ENCODE assay signal across 8 mouse cellular contexts in genomic region chr13:100650550-100651438, GRCm38 (mm10). TPM values are rescaled to one million over a fixed set of nuclear protein-coding genes. Genes with fewer than 3 reads are reported as not detected.
A peak's percentile ranks its signal among the peaks of the same experiment; 100 is the strongest.
DNase-seq lines count a peak whose midpoint lies in the region; ATAC-seq and TF ChIP-seq lines count a peak whose summit lies in the region.

TSS of gene Ak6 (plus strand) at chr13:100650979.
TSS of gene Rad17 (minus strand) at chr13:100651051.

- H3K4me3 ChIP-seq in C2C12 (ENCODE audit: insufficient read depth, poor library complexity, severe bottlenecking), result peak within 1 kb of the TSS; percentile 90
- peak within 1 kb of the TSS; percentile 79 for H3K4me3 ChIP-seq in erythroblast, embryonic 14.5 days (replicated peaks)
- peak within 1 kb of the TSS; percentile 96 for H3K4me3 ChIP-seq in heart, embryonic 11.5 days (ENCODE audit: low read depth, low read length)
- peak within 1 kb of the TSS; percentile 95 for H3K4me3 ChIP-seq in kidney, postnatal 0 days (replicated peaks; ENCODE audit: low read depth, low read length)
- H3K4me3 ChIP-seq in liver, embryonic 11.5 days (ENCODE audit: low read depth, low read length), result peak within 1 kb of the TSS; percentile 78
- H3K4me3 ChIP-seq in stomach, embryonic 14.5 days (ENCODE audit: low read depth, low read length), result peak within 1 kb of the TSS; percentile 94

- H3K27me3 ChIP-seq in C2C12 (ENCODE audit: control insufficient read depth, insufficient read depth, insufficient read length), result no peaks in the 10 kb centered on the region
- no peaks in the 10 kb centered on the region for H3K27me3 ChIP-seq in erythroblast, embryonic 14.5 days (ENCODE audit: control insufficient read depth)
- H3K27me3 ChIP-seq in heart, embryonic 11.5 days (ENCODE audit: control insufficient read depth, insufficient read depth, low read length), result no peaks in the 10 kb centered on the region
- no peaks in the 10 kb centered on the region for H3K27me3 ChIP-seq in kidney, postnatal 0 days (ENCODE audit: insufficient read depth, low read length)
- H3K27me3 ChIP-seq in liver, embryonic 11.5 days (replicated peaks; ENCODE audit: control insufficient read depth, insufficient read depth, low read length), result no peaks in the 10 kb centered on the region
- H3K27me3 ChIP-seq in stomach, embryonic 14.5 days (ENCODE audit: control insufficient read depth, insufficient read depth, low read length), result no peaks in the 10 kb centered on the region

- H3K79me2 ChIP-seq in C2C12 (ENCODE audit: control insufficient read depth, insufficient read depth), result peaks cover 65% of the 10 kb centered on the region

- TF ChIP-seq CTCF in C2C12 (IDR thresholded peaks at IDR 0.05; ENCODE audit: control insufficient read depth, insufficient read depth, insufficient read length), result no peak
- no peak; the same call in 1 of the 2 replicates for TF ChIP-seq CTCF in brain, embryonic 14.5 days (IDR thresholded peaks at IDR 0.05; ENCODE audit: borderline replicate concordance, extremely low read depth, insufficient read depth, insufficient read length)
- peak; percentile 33 for TF ChIP-seq CTCF in kidney, postnatal 0 days (IDR thresholded peaks at IDR 0.05; ENCODE audit: low read depth)

- H3K4me2 ChIP-seq in heart, embryonic 11.5 days, result peak within 1 kb of the TSS; percentile 86
- peak within 1 kb of the TSS; percentile 70 for H3K4me2 ChIP-seq in kidney, postnatal 0 days (ENCODE audit: low read length)
- peak within 1 kb of the TSS; percentile 86 for H3K4me2 ChIP-seq in liver, embryonic 11.5 days
- peak within 1 kb of the TSS; percentile 95 for H3K4me2 ChIP-seq in stomach, embryonic 14.5 days (replicated peaks; ENCODE audit: low read depth, low read length)

- peaks cover 44% of the 10 kb centered on the region for H3K79me3 ChIP-seq in C2C12 (ENCODE audit: low read depth)

- H3K36me3 ChIP-seq in C2C12 (ENCODE audit: control insufficient read depth, insufficient read depth), result peaks cover 37% of the 10 kb centered on the region
- H3K36me3 ChIP-seq in erythroblast, embryonic 14.5 days (ENCODE audit: control insufficient read depth), result peaks cover 45% of the 10 kb centered on the region
- H3K36me3 ChIP-seq in heart, embryonic 11.5 days (ENCODE audit: control insufficient read depth, insufficient read depth, low read length), result no peaks in the 10 kb centered on the region
- H3K36me3 ChIP-seq in kidney, postnatal 0 days (ENCODE audit: insufficient read depth, low read length), result peaks cover 5% of the 10 kb centered on the region; the same call in 1 of the 2 replicates
- H3K36me3 ChIP-seq in liver, embryonic 11.5 days (ENCODE audit: control insufficient read depth, insufficient read depth, low read length), result peaks cover 7% of the 10 kb centered on the region
- H3K36me3 ChIP-seq in stomach, embryonic 14.5 days (ENCODE audit: control insufficient read depth, insufficient read depth, low read length), result peaks cover 18% of the 10 kb centered on the region

- H3K9me3 ChIP-seq in erythroblast, embryonic 14.5 days (ENCODE audit: control insufficient read depth, low read length), result no peaks in the 10 kb centered on the region
- no peaks in the 10 kb centered on the region for H3K9me3 ChIP-seq in heart, embryonic 11.5 days (replicated peaks; ENCODE audit: control insufficient read depth, low read length)
- H3K9me3 ChIP-seq in kidney, postnatal 0 days (replicated peaks; ENCODE audit: low read length), result no peaks in the 10 kb centered on the region
- no peaks in the 10 kb centered on the region for H3K9me3 ChIP-seq in liver, embryonic 11.5 days (ENCODE audit: control insufficient read depth, low read length)
- no peaks in the 10 kb centered on the region for H3K9me3 ChIP-seq in stomach, embryonic 14.5 days (ENCODE audit: control insufficient read depth, low read depth, low read length)

- H3K27ac ChIP-seq in heart, embryonic 11.5 days (ENCODE audit: low read depth, low read length), result peak within 1 kb of the TSS; percentile 95
- H3K27ac ChIP-seq in kidney, postnatal 0 days, result peak within 1 kb of the TSS; percentile 96
- peak within 1 kb of the TSS; percentile 86 for H3K27ac ChIP-seq in liver, embryonic 11.5 days (ENCODE audit: low read depth, low read length)
- peak within 1 kb of the TSS; percentile 97 for H3K27ac ChIP-seq in stomach, embryonic 14.5 days (ENCODE audit: low read length)

- TF ChIP-seq POLR2A in brain, embryonic 14.5 days (IDR thresholded peaks at IDR 0.05; ENCODE audit: borderline replicate concordance, extremely low read depth, insufficient read depth, insufficient read length, poor library complexity, severe bottlenecking), result peak; percentile 80; the same call in 1 of the 2 replicates

- ATAC-seq in heart, embryonic 11.5 days (replicated peaks; ENCODE audit: insufficient number of reproducible peaks, low FRiP score, low TSS enrichment), result peak; percentile 98
- ATAC-seq in kidney, postnatal 0 days (replicated peaks; ENCODE audit: low FRiP score, low read depth), result peak; percentile 98
- ATAC-seq in liver, embryonic 11.5 days (replicated peaks; ENCODE audit: low FRiP score), result peak; percentile 97
- peak; percentile 98 for ATAC-seq in stomach, embryonic 14.5 days (ENCODE audit: insufficient number of reproducible peaks, insufficient read depth, low FRiP score, low read depth)

- peaks cover 26% of the 10 kb centered on the region for H3K4me1 ChIP-seq in erythroblast, embryonic 14.5 days (ENCODE audit: control insufficient read depth)
- H3K4me1 ChIP-seq in heart, embryonic 11.5 days (ENCODE audit: control insufficient read depth, insufficient read depth, low read length), result peaks cover 7% of the 10 kb centered on the region; the same call in 1 of the 2 replicates
- H3K4me1 ChIP-seq in kidney, postnatal 0 days (replicated peaks; ENCODE audit: insufficient read depth, low read length), result peaks cover 4% of the 10 kb centered on the region
- H3K4me1 ChIP-seq in liver, embryonic 11.5 days (replicated peaks; ENCODE audit: control insufficient read depth, insufficient read depth, low read length), result peaks cover 5% of the 10 kb centered on the region
- H3K4me1 ChIP-seq in stomach, embryonic 14.5 days (ENCODE audit: control insufficient read depth, insufficient read depth, low read length), result peaks cover 3% of the 10 kb centered on the region; the same call in 1 of the 2 replicates

- peak; percentile 98 for DNase-seq in brain, embryonic 14.5 days (ENCODE audit: low read depth)
- DNase-seq in kidney, postnatal 0 days (ENCODE audit: low spot score), result peak; percentile 92
- DNase-seq in liver, embryonic 11.5 days (ENCODE audit: low spot score), result peak; percentile 95
- peak; percentile 97 for DNase-seq in naive thymus-derived CD4-positive, alpha-beta T cell, adult 2 months (ENCODE audit: low read depth)

- under 1% methylated on average over 67 of the region's 73 CpGs for WGBS in heart, embryonic 11.5 days (ENCODE audit: insufficient replicate concordance)
- under 1% methylated on average over 69 of the region's 73 CpGs for WGBS in kidney, postnatal 0 days
- under 1% methylated on average over 73 of the region's 73 CpGs for WGBS in liver, embryonic 11.5 days
- WGBS in stomach, embryonic 14.5 days, result under 1% methylated on average over 68 of the region's 73 CpGs

- peak within 1 kb of the TSS; percentile 77 for H3ac ChIP-seq in C2C12 (ENCODE audit: control insufficient read depth, insufficient read length, low read depth)

- H3K9ac ChIP-seq in heart, embryonic 11.5 days (ENCODE audit: low read depth, low read length), result peak within 1 kb of the TSS; percentile 95
- peak within 1 kb of the TSS; percentile 96 for H3K9ac ChIP-seq in kidney, postnatal 0 days (ENCODE audit: low read depth, low read length)
- peak within 1 kb of the TSS; percentile 71 for H3K9ac ChIP-seq in liver, embryonic 11.5 days (ENCODE audit: low read depth, low read length)
- peak within 1 kb of the TSS; percentile 87 for H3K9ac ChIP-seq in stomach, embryonic 14.5 days (replicated peaks; ENCODE audit: low read depth, low read length)

TF ChIP-seq in C2C12, 6 proteins besides CTCF, POLR2A, EP300 and RAD21:
- TF ChIP-seq MAX (IDR thresholded peaks at IDR 0.05) (peak; percentile 96), MYOG (IDR thresholded peaks at IDR 0.05; ENCODE audit: control insufficient read depth, extremely low read depth, insufficient read length) (no peak), USF1 (IDR thresholded peaks at IDR 0.05; ENCODE audit: low read depth) (no peak), MYOD1 (IDR thresholded peaks at IDR 0.05; ENCODE audit: control insufficient read depth, insufficient read length, low read depth) (no peak), CEBPB (IDR thresholded peaks at IDR 0.05; ENCODE audit: low read depth) (no peak)

RNA-seq across cellular contexts. Expression of gene Ak6, which starts in this region (rescaled TPM):
- 139 TPM for polyA plus RNA-seq in C2C12 (2012; fragmentation: generic; extraction: Trizol)
- 211 and 231 TPM in 2 replicates for polyA plus RNA-seq in brain, embryonic 14.5 days (2012; rRNA removed)
- 1.3 and 2.1 TPM in 2 replicates for polyA plus RNA-seq in erythroblast, embryonic 14.5 days (2012)
- polyA plus RNA-seq in heart, embryonic 11.5 days (2014; fragmentation: Nextera tagmentation; extraction: Ambion mirVana), result 244 and 250 TPM in 2 replicates
- polyA plus RNA-seq in kidney, postnatal 0 days (2015; fragmentation: Nextera tagmentation; extraction: Ambion mirVana), result 257 TPM in 2 replicates
- 328 and 349 TPM in 2 replicates for polyA plus RNA-seq in liver, embryonic 11.5 days (2014; fragmentation: Nextera tagmentation; extraction: Ambion mirVana)
- 263 and 284 TPM in 2 replicates for polyA plus RNA-seq in stomach, embryonic 14.5 days (2014; fragmentation: Nextera tagmentation; extraction: Ambion mirVana)

RNA-seq across cellular contexts. Expression of gene Rad17, which starts in this region (rescaled TPM):
- 6.2 TPM for polyA plus RNA-seq in C2C12 (2012; fragmentation: generic; extraction: Trizol)
- 15.7 and 16.7 TPM in 2 replicates for polyA plus RNA-seq in brain, embryonic 14.5 days (2012; rRNA removed)
- 1.4 TPM in 2 replicates for polyA plus RNA-seq in erythroblast, embryonic 14.5 days (2012)
- polyA plus RNA-seq in heart, embryonic 11.5 days (2014; fragmentation: Nextera tagmentation; extraction: Ambion mirVana), result 24.5 and 30.2 TPM in 2 replicates
- 18.6 and 19.7 TPM in 2 replicates for polyA plus RNA-seq in kidney, postnatal 0 days (2015; fragmentation: Nextera tagmentation; extraction: Ambion mirVana)
- 32.1 and 33.5 TPM in 2 replicates for polyA plus RNA-seq in liver, embryonic 11.5 days (2014; fragmentation: Nextera tagmentation; extraction: Ambion mirVana)
- polyA plus RNA-seq in stomach, embryonic 14.5 days (2014; fragmentation: Nextera tagmentation; extraction: Ambion mirVana), result 21.1 and 22.2 TPM in 2 replicates

Comparison
In these comparisons a context has a peak if more than half of its experiments do, and no peak if none do; other contexts are left out.
1. Peak in every context shown above with its lines: DNase-seq, ATAC-seq, H3K4me3 ChIP-seq and H3K27ac ChIP-seq.
2. RNA of gene Ak6 (polyA plus RNA-seq): 328 to 349 TPM in liver, embryonic 11.5 days, 263 to 284 TPM in stomach, embryonic 14.5 days, 257 TPM in kidney, postnatal 0 days, 244 to 250 TPM in heart, embryonic 11.5 days, 211 to 231 TPM in brain, embryonic 14.5 days and 139 TPM in C2C12 (single experiment); 1.3 to 2.1 TPM in erythroblast, embryonic 14.5 days; every median in the first group is over 10 times any median in the second.